Mouse (Mus musculus): ENCODE measurements at regions not wholly inside any gene's neighbourhood (a gene's known extent, or its start where the extent isn't known, plus 50 kb on each side); places are given as distances from the start of the nearest gene placed in this dataset.

- no peak for TF ChIP-seq CTCF (IDR thresholded peaks at IDR 0.05; ENCODE audit: low read depth)
- TF ChIP-seq EP300 (IDR thresholded peaks at IDR 0.05; ENCODE audit: low read depth), result no peak
Observed at GRCm38 (mm10) chr10:67618112-67618511, 69.4 kb upstream of the Ado start.

Data from heart, postnatal 0 days (tissue).